Mouse (Mus musculus): ENCODE measurements around the gene Yipf1. TPM values are rescaled to one million over a fixed set of nuclear protein-coding genes. Genes with fewer than 3 reads are reported as not detected.

Gene Yipf1
- polyA plus RNA-seq, 1 experiment = 52.5 TPM

GRCm38 (mm10) chr4:107393771-107394170, 79.6 kb downstream of the Yipf1 start:
- H3K4me3 ChIP-seq (ENCODE audit: control insufficient read depth, low read depth, low read length) = no peak overlapping the region
- TF ChIP-seq POLR2A (IDR thresholded peaks at IDR 0.05; ENCODE audit: control insufficient read depth, low read depth, low read length) (no peak), CTCF (IDR thresholded peaks at IDR 0.05; ENCODE audit: control insufficient read depth, insufficient read depth, insufficient replicate concordance, low read depth, low read length) (no peak)
- no peak overlapping the region for H3K27ac ChIP-seq (ENCODE audit: control insufficient read depth, insufficient read depth, low read depth, low read length)
- no peaks in the 10 kb centered on the region for H3K4me1 ChIP-seq (ENCODE audit: control insufficient read depth, insufficient read depth, low read length)
- no peaks in the 10 kb centered on the region for H3K27me3 ChIP-seq (ENCODE audit: control insufficient read depth, insufficient read depth, low read length)
- peaks cover 4% of the 10 kb centered on the region for H3K36me3 ChIP-seq (ENCODE audit: control insufficient read depth, insufficient read depth, low read length)

Other genes starting within 250 kb of the Yipf1 start
- gene Mrpl37, start 247.5 kb upstream of the Yipf1 start, polyA plus RNA-seq (2012; rRNA removed) = 73.8 and 74.4 TPM in 2 replicates
- gene Cyb5rl, start 247.4 kb upstream of the Yipf1 start, polyA plus RNA-seq (2012; rRNA removed) = 5.7 and 7.2 TPM in 2 replicates
- gene Cdcp2, start 217.5 kb upstream of the Yipf1 start, polyA plus RNA-seq (2012; rRNA removed) = not detected in 2 replicates
- 77.0 and 92.8 TPM in 2 replicates for gene Tmem59, start 136.0 kb upstream of the Yipf1 start, polyA plus RNA-seq (2012; rRNA removed)
- gene Tceanc2, start 135.2 kb upstream of the Yipf1 start, polyA plus RNA-seq (2012; rRNA removed) = 11.0 and 15.9 TPM in 2 replicates
- gene Ldlrad1, start 105.2 kb upstream of the Yipf1 start, polyA plus RNA-seq (2012; rRNA removed) = 0.41 and 0.59 TPM in 2 replicates
- gene Lrrc42, start 60.8 kb upstream of the Yipf1 start, polyA plus RNA-seq (2012; rRNA removed) = 23.0 and 28.6 TPM in 2 replicates
- 8.8 and 11.9 TPM in 2 replicates for gene Hspb11, start 60.8 kb upstream of the Yipf1 start, polyA plus RNA-seq (2012; rRNA removed)
- gene Dio1, start 7.2 kb upstream of the Yipf1 start, polyA plus RNA-seq (2012; rRNA removed) = 0.12 TPM in 1 of 2 replicates, not detected in the other
- 18.9 and 20.5 TPM in 2 replicates for gene Ndc1, start 53.4 kb downstream of the Yipf1 start, polyA plus RNA-seq (2012; rRNA removed)
- gene Glis1, start 120.2 kb downstream of the Yipf1 start, polyA plus RNA-seq (2012; rRNA removed) = 2.6 and 2.8 TPM in 2 replicates

Data from testis, adult 2 months (tissue).